Mouse (Mus musculus): ENCODE measurements around the gene Crip2.
A peak's percentile ranks its signal among the peaks of the same experiment; 100 is the strongest.

Gene Crip2

DNA sequence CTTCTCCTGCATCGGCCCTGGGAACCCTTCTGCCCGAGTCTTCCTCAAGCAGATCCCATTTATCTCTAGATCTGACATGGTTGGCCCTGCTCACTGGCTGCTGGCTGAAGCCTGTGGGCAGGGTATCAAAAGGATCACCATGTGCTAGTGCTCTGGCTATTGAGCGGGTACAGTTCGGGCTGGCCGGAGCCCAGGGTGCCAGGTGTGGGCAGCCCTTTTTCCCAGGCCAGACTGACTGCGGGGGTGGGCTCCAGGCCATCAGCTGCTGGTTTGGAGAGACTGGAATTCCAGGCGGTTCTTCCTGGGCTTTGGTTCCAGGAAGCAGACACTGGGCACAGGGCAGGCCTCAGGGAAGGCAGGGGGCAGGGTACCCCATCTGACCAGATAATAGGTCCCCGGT is 7.4 kb downstream of the Crip2 start:
- DNase-seq (ENCODE audit: low spot score in 2 of 2): no peak

DNA sequence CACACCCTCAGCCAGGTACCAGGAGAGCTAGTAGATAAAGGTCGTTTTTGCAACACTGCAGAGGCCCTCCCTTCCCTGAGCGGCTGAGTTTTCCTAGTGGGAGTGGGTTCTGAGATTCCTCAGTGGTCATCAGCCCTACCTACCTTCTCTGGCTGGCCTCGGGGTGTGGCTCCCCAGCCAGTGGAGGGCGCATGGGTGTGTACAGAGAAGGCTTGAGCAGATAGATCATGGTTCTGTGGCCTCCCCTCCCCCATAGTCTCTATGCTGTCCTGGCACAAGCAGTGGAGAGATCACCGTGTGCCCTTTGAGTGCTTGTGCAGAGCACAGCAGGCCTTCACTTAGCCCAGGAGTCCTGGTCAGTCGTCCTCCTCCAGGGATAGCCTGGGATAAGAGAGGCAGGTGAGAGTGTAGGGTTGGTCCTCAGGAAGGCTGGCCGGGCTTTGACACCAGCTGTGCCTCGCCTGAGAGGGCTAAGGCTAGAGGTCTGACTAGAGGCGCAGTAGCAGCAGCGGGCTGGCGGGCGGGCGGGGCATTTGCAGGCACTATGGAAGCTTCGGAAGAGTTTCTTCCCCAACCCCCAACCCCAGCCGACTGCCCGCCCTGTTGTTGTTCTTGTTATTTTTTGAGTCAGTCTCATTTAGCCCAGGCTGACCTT is 8.5 kb downstream of the Crip2 start:
- DNase-seq (ENCODE audit: low spot score in 2 of 2): no peak

DNA sequence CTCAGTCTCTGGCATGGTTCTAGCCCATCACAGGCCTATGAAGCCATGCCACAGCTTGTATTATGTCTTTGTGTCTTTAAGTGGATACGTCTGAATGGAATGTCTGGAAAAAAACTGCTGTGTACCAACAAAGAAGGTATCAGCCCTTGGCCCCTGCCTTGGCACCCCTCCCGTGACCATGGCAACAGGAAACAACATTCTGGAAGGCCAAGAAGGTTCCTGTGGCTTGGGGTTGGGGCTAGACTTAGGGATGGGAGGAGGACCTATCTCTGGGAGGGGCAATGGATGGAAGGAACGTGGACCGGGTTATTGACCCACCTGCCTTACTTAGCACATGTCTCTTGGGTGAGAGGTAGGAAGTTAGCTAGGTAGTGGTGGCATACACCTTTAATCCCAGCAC is 9.3 kb downstream of the Crip2 start:
- DNase-seq (ENCODE audit: low spot score in 2 of 2): no peak

DNA sequence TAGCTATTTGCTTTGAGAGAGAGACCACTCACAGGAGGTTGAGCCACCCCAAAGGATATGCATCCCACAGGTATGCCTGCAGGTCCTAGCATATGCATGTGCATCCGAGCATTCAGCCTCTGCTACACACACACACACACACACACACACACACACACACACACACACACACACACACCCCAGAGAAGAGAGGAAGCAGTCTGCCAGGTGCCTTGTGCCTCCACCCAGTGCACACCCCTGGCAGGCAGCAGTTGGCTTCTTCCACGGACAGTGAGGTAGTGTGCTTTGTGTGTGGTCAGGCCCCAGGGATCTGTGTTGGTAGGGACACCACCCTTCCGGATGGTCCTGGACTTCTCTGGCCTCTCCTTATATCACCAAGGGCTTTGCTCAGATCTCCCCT is 9.9 kb downstream of the Crip2 start:
- DNase-seq (ENCODE audit: low spot score in 2 of 2): no peak

DNA sequence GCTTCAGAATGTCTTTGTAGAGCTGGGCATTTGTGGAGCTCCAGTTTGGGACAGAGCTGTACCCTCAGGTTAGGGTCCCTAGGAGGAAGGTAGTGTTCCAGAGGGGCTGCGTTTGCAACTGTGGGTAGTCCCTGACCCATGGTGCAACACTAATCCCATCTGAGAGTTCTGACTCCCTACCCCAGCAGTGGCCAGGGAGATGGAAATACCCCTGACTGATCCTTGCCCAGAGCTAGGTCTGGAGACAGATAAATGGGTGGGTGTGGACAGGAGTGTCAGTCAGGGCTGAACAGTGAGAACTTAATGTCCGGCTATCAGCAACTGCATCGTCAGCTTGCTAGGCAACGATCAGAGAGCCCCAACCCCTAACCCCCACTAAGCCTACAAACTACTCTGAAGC is 10.6 kb downstream of the Crip2 start:
- DNase-seq (ENCODE audit: low spot score in 2 of 2): no peak

DNA sequence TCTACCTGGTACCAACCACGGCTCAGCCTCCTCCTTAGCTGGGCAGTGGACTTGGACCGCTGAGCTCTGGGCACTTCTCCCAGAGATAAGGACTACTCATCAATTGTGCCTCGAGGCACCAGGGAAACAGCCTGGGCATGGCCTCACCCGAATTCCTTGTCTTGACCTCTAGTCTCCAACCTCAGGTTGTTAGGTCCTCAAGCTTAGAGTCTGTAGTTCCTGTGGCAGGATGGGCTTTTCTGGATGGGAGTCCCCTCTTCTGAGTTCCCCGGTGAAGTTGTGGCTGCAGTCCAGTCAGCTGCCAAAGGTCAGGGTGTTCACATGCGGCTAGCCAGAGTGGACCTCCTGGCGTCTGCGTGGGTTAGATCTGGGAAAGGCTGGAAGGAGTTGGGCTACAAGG is 11.0 kb downstream of the Crip2 start:
- no peak for DNase-seq (ENCODE audit: low spot score in 2 of 2)

DNA sequence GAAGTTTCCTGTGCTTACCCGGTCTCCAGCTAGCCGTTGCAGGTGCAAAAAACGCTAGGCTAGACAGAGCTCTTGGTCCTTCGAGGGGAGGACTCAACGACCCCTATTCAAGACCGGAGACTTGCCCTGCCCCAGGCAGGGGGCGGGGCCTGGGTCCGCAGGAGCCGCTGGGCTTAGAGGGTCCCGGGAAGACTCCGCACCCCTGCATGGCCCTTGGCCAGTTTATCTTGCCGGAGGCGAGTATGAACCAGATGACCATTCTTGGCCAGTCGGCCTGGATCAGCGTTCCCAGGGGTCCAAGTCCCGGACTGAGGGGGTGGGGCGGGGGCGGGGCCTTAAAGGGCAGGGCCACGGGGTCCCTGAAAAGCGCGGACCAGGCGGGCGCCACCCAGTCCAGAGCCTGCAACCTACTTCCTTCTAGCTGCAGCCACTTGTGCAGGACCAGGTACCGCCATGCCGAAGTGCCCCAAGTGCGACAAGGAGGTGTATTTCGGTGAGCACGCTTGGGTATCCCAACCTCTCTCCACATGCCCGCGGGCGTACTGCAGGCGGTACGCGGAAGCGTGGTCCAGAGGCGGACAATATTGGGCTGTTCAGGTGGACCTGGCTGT is 11.7 kb downstream of the Crip2 start:
- DNase-seq (ENCODE audit: low spot score in 2 of 2): no peak

DNA sequence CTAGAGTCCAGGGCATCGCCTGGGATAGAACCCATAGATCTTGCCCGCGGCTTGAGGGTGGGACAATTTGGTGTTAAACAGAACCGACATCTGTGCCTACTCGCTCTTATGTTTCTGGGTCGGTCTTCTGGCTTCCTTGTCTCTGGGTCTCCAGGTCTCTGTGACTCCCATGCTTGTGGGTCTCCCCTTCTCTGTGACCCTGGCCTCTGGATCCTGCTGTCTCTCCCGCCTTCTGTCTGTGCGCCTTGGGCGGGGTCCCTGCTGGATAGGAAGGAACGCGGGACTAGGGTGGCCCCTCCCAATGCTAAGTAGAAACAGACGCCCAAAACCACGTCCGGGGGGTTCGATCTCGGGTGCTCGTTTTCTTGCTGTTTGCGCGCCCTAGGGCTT is 12.2 kb downstream of the Crip2 start:
- no peak for DNase-seq (ENCODE audit: low spot score in 2 of 2)

DNA sequence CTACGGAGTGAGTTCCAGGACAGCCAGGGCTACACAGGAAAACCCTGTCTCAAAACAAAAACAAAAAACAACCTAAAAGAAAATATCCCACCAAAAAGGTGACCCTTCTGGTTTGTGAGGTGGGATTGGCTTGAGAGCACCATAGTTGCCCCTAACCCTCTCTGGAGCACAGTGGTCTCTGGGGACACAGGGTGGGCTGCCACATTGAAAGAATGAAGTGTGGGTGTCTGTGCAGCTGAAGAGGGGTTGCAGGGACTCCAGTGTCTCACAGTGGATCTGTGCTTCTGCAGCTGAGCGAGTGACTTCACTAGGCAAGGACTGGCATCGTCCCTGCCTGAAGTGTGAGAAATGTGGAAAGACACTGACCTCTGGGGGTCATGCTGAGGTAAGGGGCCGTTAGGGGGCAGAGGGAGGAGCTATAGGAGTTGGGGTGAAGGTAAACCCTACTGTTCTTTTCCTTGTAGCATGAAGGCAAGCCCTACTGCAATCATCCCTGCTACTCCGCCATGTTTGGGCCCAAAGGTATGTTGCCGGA is 13.0 kb downstream of the Crip2 start:
- DNase-seq (ENCODE audit: low spot score in 2 of 2): no peak

DNA sequence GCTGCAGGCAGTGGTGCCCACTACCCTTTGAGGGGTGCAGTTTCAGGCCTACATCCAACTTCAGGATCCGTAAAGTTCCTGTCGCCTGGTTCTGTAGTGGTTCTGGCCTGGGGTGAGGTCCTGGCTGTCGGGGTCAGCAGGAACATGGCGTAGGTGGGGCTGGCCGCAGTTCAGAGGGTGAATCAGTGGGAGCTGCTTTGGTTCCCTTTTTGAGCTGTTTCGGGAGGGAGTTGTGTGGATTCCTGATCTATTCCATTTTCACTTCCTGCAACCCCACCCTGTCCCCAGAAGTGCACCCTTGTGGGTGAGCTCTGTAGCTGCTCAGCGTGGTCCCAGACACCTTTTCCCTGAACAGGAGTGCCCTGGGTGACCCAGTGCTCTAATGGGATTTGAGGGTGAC is 13.9 kb downstream of the Crip2 start:
- DNase-seq (ENCODE audit: low spot score in 2 of 2): peak in 1 of 2 experiments; percentile 4

DNA sequence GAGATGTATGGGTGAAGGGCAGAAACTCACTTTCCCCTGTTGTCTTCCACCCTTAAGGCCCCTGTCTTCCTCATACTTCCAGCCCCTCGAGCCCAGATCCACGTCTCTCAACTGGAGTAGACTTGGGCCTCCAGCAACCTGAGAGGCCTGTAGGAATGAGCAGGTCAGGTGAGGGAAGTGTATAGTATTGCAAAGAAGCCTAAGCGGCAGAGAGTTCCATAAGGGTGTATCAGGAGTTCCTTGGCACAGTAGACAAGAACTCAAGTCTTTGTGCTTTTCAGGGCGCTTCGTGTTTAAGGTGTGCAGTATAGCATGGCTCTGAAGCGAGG is 14.7 kb downstream of the Crip2 start:
- DNase-seq (ENCODE audit: low spot score in 2 of 2): peak in 1 of 2 experiments; percentile 7

DNA sequence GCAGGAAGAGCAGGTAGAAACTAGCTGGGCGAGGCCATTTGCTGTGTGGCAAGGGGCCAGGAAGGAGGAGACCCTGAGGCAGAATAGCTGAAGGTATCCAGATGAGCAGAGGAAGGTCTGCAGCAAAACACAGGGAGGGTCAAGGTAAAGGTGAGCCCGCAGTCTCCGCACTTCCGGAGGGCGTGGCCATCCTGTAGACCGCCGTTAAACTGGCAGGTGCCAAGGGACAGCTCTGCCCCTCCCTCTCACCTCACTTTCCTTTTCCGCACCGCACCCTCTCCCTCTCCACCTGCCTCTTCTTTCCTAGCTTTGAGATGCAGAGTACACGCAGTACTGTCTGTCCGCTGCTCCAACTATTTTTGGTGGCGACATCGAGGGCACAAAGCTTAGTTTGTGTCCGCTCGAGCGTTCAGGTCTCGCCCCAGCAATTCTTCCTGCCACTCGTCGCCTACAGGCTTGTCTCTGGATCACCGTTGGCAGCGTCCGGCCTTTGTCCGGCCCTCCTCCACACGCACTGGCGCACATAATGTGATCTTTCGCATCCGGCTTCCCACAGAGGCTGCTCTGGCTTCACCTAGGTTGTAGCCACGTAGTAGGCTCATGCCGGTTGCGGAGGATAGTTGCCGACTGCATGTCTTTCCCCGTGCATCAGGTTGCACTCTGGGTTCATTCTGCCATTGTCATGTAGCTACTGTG is 15.2 kb downstream of the Crip2 start:
- peak; percentile 34 to 39 for DNase-seq (ENCODE audit: low spot score in 2 of 2)

DNA sequence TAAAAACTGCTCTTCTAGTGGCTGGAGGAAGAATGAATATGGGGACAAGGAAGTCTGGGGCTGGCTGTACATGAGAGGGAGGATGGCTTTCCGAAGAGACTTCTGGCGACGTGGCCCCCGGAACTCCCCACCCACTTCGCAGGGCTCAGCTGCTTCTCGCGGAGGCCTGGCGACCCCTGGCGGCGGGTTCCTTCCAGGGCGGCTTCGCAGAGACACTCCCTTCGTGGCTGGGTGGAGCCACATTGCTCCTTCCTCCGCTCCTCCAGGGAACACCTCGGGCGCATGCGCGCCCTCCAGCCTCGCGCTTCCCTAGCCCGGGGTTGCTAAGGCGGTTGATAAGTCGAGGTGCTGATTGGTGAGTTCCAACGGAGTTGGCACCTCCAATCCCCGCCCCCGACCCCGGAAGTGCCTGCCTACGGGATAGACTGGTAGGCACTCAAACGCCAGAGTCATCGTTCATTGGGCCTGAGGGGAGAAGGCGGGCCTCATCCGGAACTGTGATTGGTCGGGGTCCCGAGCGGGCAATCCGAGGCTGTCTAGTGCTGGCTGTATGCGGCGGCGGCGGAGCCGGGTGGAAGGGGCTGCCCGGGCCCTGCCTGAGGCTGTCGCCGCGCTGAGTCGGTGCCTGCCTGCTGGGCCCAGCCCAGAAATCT is 16.0 kb downstream of the Crip2 start, which contains the start of gene Tedc1:
Tedc1 (plus strand) TSS at position 535 of the 653 bp plus-strand sequence.
- peak; percentile 98 to 99 for DNase-seq (ENCODE audit: low spot score in 2 of 2)

DNA sequence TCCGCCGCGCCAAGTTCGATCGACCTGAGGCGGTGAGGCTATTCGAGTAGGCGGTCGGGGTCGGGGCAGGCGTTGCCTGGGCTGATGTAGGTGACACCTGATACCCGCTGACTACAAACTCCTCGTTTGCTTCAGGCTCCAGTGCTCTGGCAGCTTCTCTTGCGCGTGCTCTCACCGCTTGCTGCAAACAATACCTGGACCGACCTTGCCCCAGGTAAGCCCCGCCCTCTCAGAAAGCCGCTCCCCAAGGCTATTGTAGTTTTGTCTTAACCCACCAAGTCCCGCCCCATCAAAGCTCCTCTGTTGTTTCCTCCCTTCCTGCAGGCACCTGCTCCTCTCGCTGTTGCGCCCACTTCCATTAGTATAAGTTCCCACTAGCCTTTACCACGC is 16.5 kb downstream of the Crip2 start:
- DNase-seq (ENCODE audit: low spot score in 2 of 2): no peak

DNA sequence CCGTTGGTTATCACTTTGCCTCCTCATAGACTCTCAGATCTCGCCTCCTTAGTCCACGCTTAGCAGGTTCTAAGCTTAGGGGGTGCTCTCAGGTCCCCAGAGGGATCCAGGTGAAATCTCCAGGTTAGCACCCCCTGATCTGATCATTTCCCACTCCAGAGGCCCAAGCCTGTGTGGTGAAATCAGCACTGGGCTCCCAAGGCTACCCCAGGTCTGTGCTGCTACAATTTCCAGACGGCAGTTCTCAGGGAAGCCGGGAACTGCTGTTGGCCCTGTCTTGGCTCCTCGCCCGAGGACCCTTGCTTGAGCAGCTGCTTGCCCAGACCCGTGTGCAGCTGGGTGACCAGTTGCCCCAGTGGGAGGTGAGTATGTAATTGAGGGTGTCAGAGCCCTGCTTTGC is 17.0 kb downstream of the Crip2 start:
- DNase-seq (ENCODE audit: low spot score in 2 of 2): peak in 1 of 2 experiments; percentile 19

DNA sequence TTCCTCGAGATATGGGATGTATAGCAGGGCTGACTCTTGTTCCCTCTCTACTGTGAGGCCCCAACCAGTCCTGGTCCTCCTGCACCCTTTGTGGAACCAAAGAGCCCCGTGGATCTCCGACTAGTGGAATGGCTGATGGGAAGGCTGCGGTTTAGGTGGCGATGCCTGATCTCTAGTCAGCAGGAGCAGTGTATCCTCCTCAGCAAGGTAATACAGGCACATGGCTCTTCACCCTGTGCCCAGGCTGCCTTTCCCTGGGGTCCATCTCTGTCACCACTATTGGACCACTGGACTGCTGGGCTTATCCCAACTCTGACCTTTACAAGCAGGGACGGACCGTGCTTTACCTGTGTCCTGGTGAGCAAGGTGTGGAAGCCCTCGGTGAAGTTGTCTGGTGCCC is 17.5 kb downstream of the Crip2 start:
- no peak for DNase-seq (ENCODE audit: low spot score in 2 of 2)

DNA sequence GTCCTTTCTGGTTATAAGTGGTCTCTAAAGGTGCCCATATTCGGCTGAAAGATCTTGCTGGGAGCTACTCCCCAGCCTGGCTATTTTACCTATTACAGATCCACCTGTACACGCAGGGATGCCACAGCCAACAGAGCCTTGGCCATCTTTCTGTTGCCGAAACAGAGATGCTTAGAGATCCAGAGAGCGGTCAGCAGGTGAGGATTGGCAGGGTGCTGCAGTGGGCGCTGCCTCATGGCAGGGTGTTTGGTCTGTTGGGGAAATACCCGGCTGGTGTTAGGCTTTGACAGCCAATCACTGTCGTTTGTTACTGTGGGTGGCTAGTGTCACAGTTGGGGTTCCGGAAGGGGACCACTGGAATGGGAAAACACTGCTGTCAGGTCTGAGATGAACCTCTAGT is 17.9 kb downstream of the Crip2 start:
- DNase-seq (ENCODE audit: low spot score in 2 of 2): no peak

DNA sequence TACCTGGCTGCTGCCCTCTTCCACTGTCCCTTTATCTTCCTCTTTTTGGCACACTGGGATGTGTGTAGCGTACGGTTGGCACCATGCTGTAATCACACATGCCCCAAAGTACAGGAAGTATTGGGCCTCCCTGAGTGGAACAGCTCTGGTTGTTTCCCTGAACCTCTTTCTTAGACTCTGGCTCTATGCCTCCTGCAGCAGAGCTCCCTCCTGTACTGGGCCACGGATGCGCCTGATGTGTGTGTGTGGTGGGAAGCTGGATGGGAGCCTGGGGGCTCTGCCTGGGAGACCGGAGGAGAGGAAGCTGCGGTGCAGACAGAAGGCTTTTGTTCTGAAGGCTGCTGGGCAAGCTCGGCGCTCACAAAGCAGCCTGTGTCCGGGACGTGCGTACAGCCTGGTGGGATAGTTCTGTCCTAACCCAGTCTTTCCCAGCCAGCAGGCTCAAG is 23.5 kb downstream of the Crip2 start:
- DNase-seq (ENCODE audit: low spot score in 2 of 2): peak in 1 of 2 experiments; percentile 62

DNA sequence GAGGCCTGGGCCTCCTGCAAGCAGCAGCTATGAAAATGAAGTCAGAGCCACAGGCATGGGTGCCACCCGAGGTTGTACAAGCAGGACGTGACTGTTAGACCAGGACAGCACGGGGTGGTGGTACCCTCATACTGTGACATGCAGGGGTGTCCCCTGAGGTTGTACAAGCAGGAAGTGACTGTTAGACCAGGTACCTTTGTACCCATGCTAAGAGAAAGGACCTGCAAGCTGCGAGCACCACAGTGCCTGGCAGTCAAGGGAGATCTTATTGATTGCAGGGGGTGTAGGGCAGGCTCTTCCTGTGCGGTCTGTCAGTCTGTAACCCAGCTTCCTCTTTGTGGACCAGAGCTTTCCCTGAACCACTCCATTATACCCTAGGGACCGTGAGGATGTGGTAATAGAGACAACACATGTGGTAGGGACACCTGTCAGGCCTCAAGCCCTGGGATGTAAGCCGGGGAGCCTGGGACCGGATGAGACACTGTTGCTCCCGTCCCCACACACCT is 28.0 kb downstream of the Crip2 start:
- DNase-seq (ENCODE audit: low spot score in 2 of 2): no peak

DNA sequence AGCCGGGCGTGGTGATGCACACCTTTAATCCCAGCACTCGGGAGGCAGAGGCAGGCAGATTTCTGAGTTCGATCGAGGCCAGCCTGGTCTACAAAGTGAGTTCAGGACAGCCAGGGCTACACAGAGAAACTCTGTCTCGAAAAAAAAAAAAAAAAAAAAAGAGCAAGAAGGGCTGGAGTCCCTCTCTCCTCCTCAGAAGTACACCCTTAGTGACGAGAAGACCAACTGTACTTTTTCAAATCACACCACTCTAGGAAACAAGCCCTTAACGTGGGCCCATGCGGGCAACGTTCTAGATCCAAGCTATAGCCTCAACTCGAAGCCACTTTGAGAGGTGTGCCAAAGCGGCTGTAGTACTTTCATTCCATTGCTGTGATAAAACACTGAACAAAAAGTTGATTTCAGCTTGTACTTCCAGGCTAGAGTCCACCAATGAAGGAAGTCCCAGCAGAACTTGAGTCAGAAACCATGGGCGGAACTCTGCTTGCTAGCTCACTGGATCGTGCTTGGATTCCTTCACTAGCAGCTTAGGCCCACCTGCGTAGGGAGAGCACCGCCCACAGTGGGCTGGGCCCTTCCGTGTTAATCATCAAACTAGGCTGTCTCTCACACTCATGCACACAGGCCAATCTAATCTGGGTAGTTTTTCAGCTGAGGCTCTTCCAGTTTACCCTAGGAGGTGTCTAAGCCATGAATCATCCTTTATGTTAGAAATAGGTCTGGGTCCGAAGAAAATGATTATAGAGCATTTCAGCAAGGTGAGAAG is 37.1 kb downstream of the Crip2 start:
- no peak for DNase-seq (ENCODE audit: low spot score in 2 of 2)

DNA sequence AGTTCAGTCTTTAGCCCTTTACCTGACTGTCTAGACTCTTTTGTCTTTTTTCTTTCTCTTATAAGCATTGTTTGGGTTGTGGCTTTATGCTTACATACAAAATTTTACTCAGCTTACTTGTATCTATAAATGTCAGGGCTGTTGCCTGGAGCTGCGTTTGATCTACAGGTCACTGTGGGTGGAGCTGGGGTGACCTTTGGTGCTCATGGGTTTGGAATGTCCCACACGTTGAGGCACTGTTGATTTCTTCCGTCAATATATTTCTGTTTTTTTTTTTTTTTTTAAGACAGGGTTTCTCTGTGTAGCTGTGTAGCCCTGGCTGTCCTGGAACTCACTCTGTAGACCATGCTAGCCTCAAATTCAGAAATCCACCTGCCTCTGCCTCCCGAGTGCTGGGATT is 41.0 kb downstream of the Crip2 start:
- no peak for DNase-seq (ENCODE audit: low spot score in 2 of 2)

DNA sequence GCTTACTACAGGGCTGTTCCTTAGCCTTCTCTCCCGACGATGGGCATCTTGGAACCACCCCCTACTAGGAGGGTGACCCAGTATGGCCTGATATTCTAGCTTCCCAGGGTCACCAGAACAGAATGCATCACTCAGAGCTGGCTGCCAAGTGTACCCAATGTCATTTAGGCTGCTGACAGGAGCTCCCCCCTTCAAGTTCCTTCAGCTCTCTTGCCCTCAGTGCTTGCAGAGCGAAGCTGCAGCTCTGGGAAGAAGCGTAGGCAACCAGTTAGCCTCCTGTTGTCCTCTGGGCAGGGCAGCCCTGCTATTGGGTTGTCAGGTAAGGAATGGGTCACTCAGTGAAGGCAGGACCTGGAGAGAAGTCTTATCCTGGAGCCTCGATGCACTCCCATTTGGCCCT is 44.9 kb downstream of the Crip2 start:
- no peak for DNase-seq (ENCODE audit: low spot score in 2 of 2)
